Mouse (Mus musculus) kidney, embryonic 16.5 days (tissue): ENCODE data around the gene Fthl17f. TPM values are rescaled to one million over a fixed set of nuclear protein-coding genes. Genes with fewer than 3 reads are reported as not detected.
"Not testable (repeated sequence)": the region's sequence is repeated elsewhere in the genome, so short reads cannot be mapped to it uniquely, and the experiment has no call there.

Experiments
- ATAC-seq: fragments of 200-750 bp; cut with Nextera tagmentation; 2 replicates; pipeline ENCODE4 v1.8.0; 2017; ENCODE audit warnings: moderate TSS enrichment; ENCODE audit not compliant: low FRiP score, low TSS enrichment
- H3K27ac ChIP-seq: fragments of 300-500 bp; sonication (generic); 2 replicates; pipeline ENCODE4 v1.5.1; 2014; ENCODE audit warnings: low read length
- H3K27me3 ChIP-seq: fragments of 300-500 bp; sonication (generic); 2 replicates; pipeline ENCODE4 v1.6.1; 2014; ENCODE audit warnings: low read length, control low read depth, mixed read lengths; ENCODE audit not compliant: insufficient read depth
- H3K36me3 ChIP-seq: fragments of 300-500 bp; sonication (generic); 2 replicates; pipeline ENCODE4 v1.6.1; 2014; ENCODE audit warnings: low read length, control low read depth, mixed read lengths; ENCODE audit not compliant: insufficient read depth
- H3K4me1 ChIP-seq: fragments of 300-500 bp; sonication (generic); 2 replicates; pipeline ENCODE4 v1.6.1; 2014; ENCODE audit warnings: low read length, control low read depth, mixed read lengths; ENCODE audit not compliant: insufficient read depth
- H3K4me2 ChIP-seq: fragments of 300-500 bp; sonication (generic); replicated peaks from 2 replicates; pipeline ENCODE4 v1.6.1; 2014; ENCODE audit warnings: low read depth, low read length
- H3K4me3 ChIP-seq: fragments of 300-500 bp; sonication (generic); 2 replicates; pipeline ENCODE4 v1.5.1; 2014; ENCODE audit warnings: mild to moderate bottlenecking, low read length
- H3K9ac ChIP-seq: fragments of 300-500 bp; sonication (generic); replicated peaks from 2 replicates; pipeline ENCODE4 v1.6.1; 2014; ENCODE audit warnings: low read length
- H3K9me3 ChIP-seq: fragments of 300-500 bp; sonication (generic); 2 replicates; pipeline ENCODE4 v1.6.1; 2016; ENCODE audit warnings: low read length, control low read depth
- WGBS: fragments of 180-500 bp; shearing (Covaris S2); extraction: QIAGEN DNeasy Blood & Tissue Kit; methylation state at CpG from one replicate; pipeline ENCODE4 v1.1.7; 2014; 5-methylcytosine and 5-hydroxymethylcytosine counted together
- polyA plus RNA-seq: library from polyadenylated mRNA; unstranded; fragments of >200 nt; fragmentation: Nextera tagmentation; extraction: Ambion mirVana; gene quantifications from 2 replicates; pipeline ENCODE4 v1.2.1, GENCODE M21; 2015

The Fthl17f gene
- not detected in 2 replicates for polyA plus RNA-seq

- not testable (repeated sequence) for ATAC-seq, H3K27ac ChIP-seq, H3K9me3 ChIP-seq, H3K36me3 ChIP-seq, H3K4me2 ChIP-seq, H3K9ac ChIP-seq, H3K4me3 ChIP-seq, H3K4me1 ChIP-seq, H3K27me3 ChIP-seq
- 91% methylated on average over 11 of the region's 11 CpGs for WGBS
These were observed at the start of gene Fthl17f for GRCm38 (mm10) chrX:9062715-9063114. Gene Fthl17f, plus strand, starts transcription at chrX:9063015.

DNA sequence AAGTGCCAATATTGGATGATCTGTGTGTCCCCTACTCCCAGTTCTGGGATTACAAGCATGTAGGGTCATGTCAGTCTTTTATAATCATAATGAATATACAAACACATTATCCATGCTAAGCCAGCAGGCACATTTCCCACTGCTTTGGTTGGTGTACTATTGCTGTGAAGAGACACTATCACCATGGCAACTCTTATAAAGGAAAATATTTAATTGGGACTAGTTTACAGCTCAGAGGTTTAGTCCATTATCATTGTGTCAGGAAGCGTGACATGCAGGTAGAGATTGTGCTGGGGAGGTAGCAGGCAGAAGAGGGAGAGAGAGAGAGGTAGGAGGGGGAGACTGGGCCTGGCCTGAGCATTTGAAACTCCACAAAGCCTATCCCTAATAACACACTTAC lies 46.7 kb upstream of the Fthl17f start:
- Histone ChIP-seq H3K9me3 (no peaks in the 10 kb centered on the region), H3K27ac (no peak overlapping the region), H3K4me1 (no peaks in the 10 kb centered on the region), H3K36me3 (no peaks in the 10 kb centered on the region), H3K27me3 (no peaks in the 10 kb centered on the region), H3K4me2 (no peak overlapping the region), H3K4me3 (no peak overlapping the region), H3K9ac (no peak overlapping the region)
- 59% methylated on average over 1 of the region's 1 CpGs for WGBS
- ATAC-seq: no peak

- 66% methylated on average over 10 of the region's 10 CpGs for WGBS
- Histone ChIP-seq H3K27ac (no peak overlapping the region), H3K4me3 (no peak overlapping the region), H3K4me2 (no peak overlapping the region), H3K27me3 (no peaks in the 10 kb centered on the region), H3K4me1 (no peaks in the 10 kb centered on the region), H3K9ac (no peak overlapping the region), H3K36me3 (no peaks in the 10 kb centered on the region), H3K9me3 (no peaks in the 10 kb centered on the region)
- ATAC-seq: no peak
These were observed 43.3 kb upstream of the Fthl17f start for GRCm38 (mm10) chrX:9019481-9019880.

DNA sequence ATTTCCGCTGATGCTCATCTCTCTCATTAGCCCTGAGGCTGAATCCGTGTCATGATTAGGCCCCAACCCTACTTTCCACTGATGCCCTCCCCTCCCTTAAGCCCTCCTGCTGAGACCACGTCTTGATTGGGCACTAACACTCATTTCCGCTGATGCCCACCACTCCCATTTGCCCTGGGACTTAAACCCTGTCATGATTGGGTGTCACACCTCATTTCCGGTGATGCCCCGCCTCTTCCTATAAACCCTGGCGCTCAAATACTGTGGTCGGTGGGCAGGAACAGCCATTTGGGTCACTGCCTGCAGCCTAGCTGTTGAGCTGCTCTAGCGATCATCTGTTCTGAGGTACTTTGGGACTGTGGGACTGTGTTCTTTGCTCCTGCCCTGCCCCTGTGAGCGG lies 29.6 kb upstream of the Fthl17f start, which contains the start of gene Fthl17e:
Gene Fthl17e (plus strand): TSS at position 301 of the 400 bp plus-strand sequence.
- not testable (repeated sequence) for H3K4me2 ChIP-seq, H3K27me3 ChIP-seq
- 100% methylated on average over 1 of the region's 10 CpGs for WGBS

GRCm38 (mm10) chrX:9041611-9042010 lies 21.2 kb upstream of the Fthl17f start:
- H3K4me3 ChIP-seq, ATAC-seq, H3K9me3 ChIP-seq, H3K36me3 ChIP-seq, H3K4me1 ChIP-seq, H3K9ac ChIP-seq, H3K4me2 ChIP-seq, H3K27me3 ChIP-seq, H3K27ac ChIP-seq: not testable (repeated sequence)
- WGBS: 47% methylated on average over 3 of the region's 4 CpGs

More for the DNA sequence above, 29.6 kb upstream of the Fthl17f start, which contains the start of gene Fthl17e:
- ATAC-seq, H3K4me3 ChIP-seq, H3K36me3 ChIP-seq, H3K4me1 ChIP-seq, H3K9ac ChIP-seq, H3K27ac ChIP-seq, H3K9me3 ChIP-seq: not testable (repeated sequence)

- not testable (repeated sequence) for H3K27me3 ChIP-seq, ATAC-seq, H3K4me1 ChIP-seq, H3K4me2 ChIP-seq, H3K27ac ChIP-seq, H3K4me3 ChIP-seq, H3K36me3 ChIP-seq, H3K9ac ChIP-seq, H3K9me3 ChIP-seq
- WGBS: 26% methylated on average over 7 of the region's 9 CpGs
These were observed 1.9 kb upstream of the Fthl17f start for GRCm38 (mm10) chrX:9060952-9061351.

- 0 out of 2 replicates have a peak, but pooled peaks cover 10% of the 10 kb centered on the region for H3K9me3 ChIP-seq
- WGBS: 88% methylated on average over 4 of the region's 4 CpGs
- no peak overlapping the region for H3K4me2 ChIP-seq
- no peaks in the 10 kb centered on the region for H3K36me3 ChIP-seq
- no peak for ATAC-seq
- no peaks in the 10 kb centered on the region for H3K4me1 ChIP-seq
- H3K9ac ChIP-seq: no peak overlapping the region
- no peak overlapping the region for H3K27ac ChIP-seq
- H3K27me3 ChIP-seq: no peaks in the 10 kb centered on the region
- no peak overlapping the region for H3K4me3 ChIP-seq
These were observed 714 bp upstream of the Fthl17f start for GRCm38 (mm10) chrX:9062101-9062500.

- not testable (repeated sequence) for H3K4me2 ChIP-seq, H3K27ac ChIP-seq, H3K36me3 ChIP-seq, H3K9ac ChIP-seq, H3K9me3 ChIP-seq, H3K4me1 ChIP-seq, H3K4me3 ChIP-seq, H3K27me3 ChIP-seq
- WGBS: 8% methylated on average over 8 of the region's 10 CpGs
- peak; percentile 54; the same call in 1 of the 2 replicates for ATAC-seq
These were observed 14.9 kb downstream of the Fthl17f start for GRCm38 (mm10) chrX:9077699-9078098.

DNA sequence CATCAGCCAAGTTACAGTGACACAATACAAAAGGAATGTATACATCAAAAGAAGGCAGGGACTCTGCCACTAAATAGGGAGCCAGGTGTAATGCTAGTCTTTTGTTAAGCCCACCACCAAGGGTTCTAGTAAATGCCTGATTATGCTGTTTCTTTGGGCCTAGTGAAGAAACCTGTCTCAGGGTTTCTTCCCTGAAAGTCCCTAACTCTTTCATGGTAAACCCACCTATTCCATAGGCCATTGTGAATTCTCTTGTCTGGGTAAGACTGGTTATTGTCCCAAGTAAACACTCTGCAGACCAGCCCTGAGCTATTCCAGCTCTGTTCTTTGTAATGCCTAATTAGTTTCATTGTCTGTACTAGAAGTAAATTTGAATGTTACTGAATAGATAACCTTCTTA lies 32.3 kb downstream of the Fthl17f start:
- not testable (repeated sequence) for ATAC-seq, H3K36me3 ChIP-seq, H3K27me3 ChIP-seq

GRCm38 (mm10) chrX:9104262-9104661 lies 41.4 kb downstream of the Fthl17f start, which contains the start of gene 4930402K13Rik:
Gene 4930402K13Rik, plus strand, starts transcription at chrX:9104562.
- Histone ChIP-seq H3K27me3 (no peaks in the 10 kb centered on the region), H3K4me2 (no peak within 1 kb of the TSS), H3K36me3 (no peaks in the 10 kb centered on the region), H3K4me3 (no peak within 1 kb of the TSS), H3K27ac (no peak within 1 kb of the TSS), H3K4me1 (no peaks in the 10 kb centered on the region), H3K9ac (no peak within 1 kb of the TSS), H3K9me3 (no peaks in the 10 kb centered on the region)
- no peak for ATAC-seq
- WGBS: 96% methylated on average over 6 of the region's 6 CpGs

More for the DNA sequence above, 32.3 kb downstream of the Fthl17f start:
- not testable (repeated sequence) for H3K4me2 ChIP-seq, H3K4me3 ChIP-seq, H3K4me1 ChIP-seq, H3K27ac ChIP-seq, H3K9me3 ChIP-seq, H3K9ac ChIP-seq
